Comparison of ENCODE assay signal across 1 mouse cellular context in the genomic region with DNA sequence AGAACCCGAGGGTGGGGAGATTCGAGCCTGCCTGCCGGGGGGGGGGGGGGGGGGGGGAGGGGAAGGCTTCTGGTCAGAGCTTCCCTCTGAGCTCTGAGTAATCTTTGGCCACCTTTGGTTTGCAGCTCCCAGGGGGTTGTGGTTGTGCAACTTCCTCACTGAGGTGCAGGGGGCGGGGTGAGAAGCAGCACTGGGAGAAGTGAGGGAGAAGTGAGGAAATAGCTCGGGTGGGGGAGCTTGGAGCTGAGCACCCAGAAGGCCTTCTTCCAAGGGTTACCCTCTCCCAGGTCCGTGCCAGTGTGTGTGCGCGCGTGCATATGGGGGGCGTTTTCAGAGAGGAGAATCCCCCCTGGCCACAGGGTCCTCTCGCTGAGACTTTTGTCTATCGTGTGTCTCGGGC.
TF ChIP-seq lines count a peak whose summit lies in the region.

No protein-coding gene starts in this region.

TF ChIP-seq in MEL, 35 proteins besides CTCF, POLR2A, EP300 and RAD21 (continued from another document):
- TF ChIP-seq MAZ (IDR thresholded peaks at IDR 0.05; ENCODE audit: low read depth, low read length) (peak; percentile 90), GATA1 (IDR thresholded peaks at IDR 0.05; ENCODE audit: low read depth, low read length) (0 out of 2 replicates have a peak, but pooled peaks have one; percentile 40), CHD1 (IDR thresholded peaks at IDR 0.05; ENCODE audit: low read depth, low read length) (no peak), TBP (IDR thresholded peaks at IDR 0.05; ENCODE audit: low read depth, low read length) (peak; percentile 55; the same call in 1 of the 2 replicates), ZKSCAN1 (IDR thresholded peaks at IDR 0.05; ENCODE audit: low read depth, low read length) (0 out of 2 replicates have a peak, but pooled peaks have one; percentile 42), UBTF (IDR thresholded peaks at IDR 0.05; ENCODE audit: borderline replicate concordance, insufficient read depth, low read depth, low read length) (no peak), USF1 (IDR thresholded peaks at IDR 0.05; ENCODE audit: low read depth, low read length) (no peak), TAL1 (IDR thresholded peaks at IDR 0.05; ENCODE audit: low read length) (peak; percentile 74), MAX (IDR thresholded peaks at IDR 0.05; ENCODE audit: low read length) (no peak), SIN3A (IDR thresholded peaks at IDR 0.05; ENCODE audit: low read length) (no peak), MXI1 (IDR thresholded peaks at IDR 0.05; ENCODE audit: low read depth, low read length) (no peak), SMC3 (IDR thresholded peaks at IDR 0.05; ENCODE audit: low read depth, low read length) (no peak), MEF2A (IDR thresholded peaks at IDR 0.05; ENCODE audit: extremely low read depth, insufficient replicate concordance, low read depth, low read length, poor library complexity, severe bottlenecking) (peak; percentile 46; the same call in 1 of the 2 replicates), MYB (IDR thresholded peaks at IDR 0.05; ENCODE audit: low read depth, low read length) (no peak), ZMIZ1 (IDR thresholded peaks at IDR 0.05; ENCODE audit: low read depth, low read length) (no peak), NELFE (IDR thresholded peaks at IDR 0.05; ENCODE audit: low read depth, low read length) (no peak), POLR2AphosphoS2 (IDR thresholded peaks at IDR 0.05; ENCODE audit: low read length) (no peak), USF2 (IDR thresholded peaks at IDR 0.05; ENCODE audit: borderline replicate concordance in 1 of 2, insufficient read depth in 1 of 2, low read depth in 1 of 2, low read length in 2 of 2) (no peak), BHLHE40 (IDR thresholded peaks at IDR 0.05; ENCODE audit: borderline replicate concordance, low read depth, low read length) (0 out of 2 replicates have a peak, but pooled peaks have one; percentile 46), ZC3H11A (IDR thresholded peaks at IDR 0.05; ENCODE audit: low read depth, low read length) (no peak), ZNF384 (IDR thresholded peaks at IDR 0.05; ENCODE audit: low read depth, low read length) (no peak), MAFK (IDR thresholded peaks at IDR 0.05; ENCODE audit: borderline replicate concordance, low read depth, low read length) (no peak), GABPA (IDR thresholded peaks at IDR 0.05; ENCODE audit: low read depth, low read length) (no peak), MYC (IDR thresholded peaks at IDR 0.05; ENCODE audit: low read depth, low read length) (no peak), CHD2 (IDR thresholded peaks at IDR 0.05; ENCODE audit: low read length) (peak; percentile 70), HCFC1 (IDR thresholded peaks at IDR 0.05; ENCODE audit: low read depth, low read length) (no peak), RCOR1 (IDR thresholded peaks at IDR 0.05; ENCODE audit: low read depth, low read length) (peak; percentile 79), JUND (IDR thresholded peaks at IDR 0.05; ENCODE audit: low read depth, low read length) (no peak)
TF ChIP-seq in MEL: peak in this region for 12.
